Mouse (Mus musculus): Measurements from ENCODE around the gene Gm11213. TPM values are rescaled to one million over a fixed set of nuclear protein-coding genes. Genes with fewer than 3 reads are reported as not detected.

The Gm11213 gene
- polyA plus RNA-seq, 1 experiment from 2014 or later = not detected

DNA sequence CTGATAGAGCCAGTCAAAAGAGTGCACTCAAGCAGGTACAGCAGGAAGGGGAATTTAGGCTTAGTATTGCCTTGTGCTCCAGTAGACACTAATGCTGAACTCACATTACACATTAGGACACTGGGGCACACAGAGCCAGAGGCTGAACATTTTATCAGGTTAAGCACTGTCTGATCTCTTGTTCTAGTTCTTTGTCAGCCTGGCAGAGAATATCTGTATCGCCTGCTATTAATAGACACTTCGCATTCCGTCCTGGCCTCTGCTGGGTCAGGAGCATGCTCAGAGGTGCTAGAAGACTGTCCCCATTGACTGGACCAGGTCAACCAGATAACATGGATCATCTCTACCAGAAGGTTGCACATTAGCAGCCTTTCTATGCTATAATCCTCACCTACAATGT is 484 bp upstream of the Gm11213 start:
- Histone ChIP-seq H3K4me1 (ENCODE audit: insufficient read depth) (no peaks in the 10 kb centered on the region), H3K27me3 (ENCODE audit: insufficient read depth, low read length) (peaks cover 3% of the 10 kb centered on the region; the same call in 1 of the 2 replicates), H3K9me3 (ENCODE audit: low read length) (no peaks in the 10 kb centered on the region), H3K9ac (replicated peaks) (no peak overlapping the region), H3K4me3 (ENCODE audit: low read depth, low read length) (no peak overlapping the region), H3K36me3 (replicated peaks; ENCODE audit: insufficient read depth, low read length) (no peaks in the 10 kb centered on the region), H3K27ac (ENCODE audit: low read depth) (no peak overlapping the region), H3K4me2 (ENCODE audit: low read depth, low read length) (no peak overlapping the region)
- WGBS (ENCODE audit: insufficient replicate concordance) = 88% methylated on average over 3 of the region's 3 CpGs
- ATAC-seq (no peak), DNase-seq (no peak)
- TF ChIP-seq CTCF (IDR thresholded peaks at IDR 0.05; ENCODE audit: low read depth) (no peak), EP300 (IDR thresholded peaks at IDR 0.05; ENCODE audit: low read depth) (no peak)

DNA sequence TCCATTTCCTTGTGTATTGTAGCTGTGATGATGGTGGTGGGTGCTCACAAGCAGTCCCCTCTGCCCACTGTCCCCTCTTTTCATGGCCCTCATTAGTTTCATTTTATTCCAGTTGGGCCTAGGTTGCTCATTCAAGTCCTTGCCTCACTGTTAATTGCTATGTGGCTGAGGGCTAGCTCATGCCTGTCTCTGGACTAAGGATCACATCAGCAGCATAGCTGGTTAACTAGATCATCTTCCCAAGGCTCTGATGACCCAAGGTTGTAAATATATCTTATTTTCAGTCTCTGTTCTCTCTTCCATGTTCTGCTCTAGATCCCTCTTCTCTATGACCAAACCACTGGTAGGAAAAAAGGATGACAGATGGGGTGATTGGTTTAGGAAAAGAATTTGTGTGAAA is 3.8 kb downstream of the Gm11213 start:
- Histone ChIP-seq H3K4me1 (ENCODE audit: insufficient read depth) (no peaks in the 10 kb centered on the region), H3K4me3 (ENCODE audit: low read depth, low read length) (no peak overlapping the region), H3K27ac (ENCODE audit: low read depth) (no peak overlapping the region), H3K4me2 (ENCODE audit: low read depth, low read length) (no peak overlapping the region), H3K36me3 (replicated peaks; ENCODE audit: insufficient read depth, low read length) (no peaks in the 10 kb centered on the region), H3K9me3 (ENCODE audit: low read length) (no peaks in the 10 kb centered on the region), H3K27me3 (ENCODE audit: insufficient read depth, low read length) (no peaks in the 10 kb centered on the region), H3K9ac (replicated peaks) (no peak overlapping the region)
- DNase-seq (no peak), ATAC-seq (no peak)
- TF ChIP-seq CTCF (IDR thresholded peaks at IDR 0.05; ENCODE audit: low read depth) (no peak), EP300 (IDR thresholded peaks at IDR 0.05; ENCODE audit: low read depth) (no peak)

DNA sequence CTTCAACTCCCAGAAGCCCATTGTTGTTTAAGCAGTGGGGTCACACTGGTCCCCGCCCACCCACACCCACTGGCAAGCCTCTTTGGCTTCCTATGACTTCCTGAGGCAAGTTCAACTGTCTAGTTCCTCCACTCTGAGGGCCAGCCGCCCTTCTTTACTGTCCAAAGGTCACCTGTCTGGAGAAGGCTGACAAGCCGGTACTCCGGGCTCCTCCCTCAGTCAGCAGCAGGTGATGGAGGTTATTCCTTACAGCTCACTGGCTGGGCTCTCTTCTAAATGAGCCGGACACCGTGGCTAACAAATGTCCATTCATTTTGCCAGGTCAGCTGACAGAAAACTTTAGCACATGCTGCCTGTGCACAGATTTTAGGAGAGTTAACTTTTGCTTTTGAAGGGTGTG is 4.3 kb downstream of the Gm11213 start:
- 51% methylated on average over 6 of the region's 6 CpGs for WGBS (ENCODE audit: insufficient replicate concordance)
- DNase-seq (no peak), ATAC-seq (no peak)
- Histone ChIP-seq H3K9ac (replicated peaks) (no peak overlapping the region), H3K27ac (ENCODE audit: low read depth) (no peak overlapping the region), H3K27me3 (ENCODE audit: insufficient read depth, low read length) (no peaks in the 10 kb centered on the region), H3K4me3 (ENCODE audit: low read depth, low read length) (no peak overlapping the region), H3K36me3 (replicated peaks; ENCODE audit: insufficient read depth, low read length) (no peaks in the 10 kb centered on the region), H3K9me3 (ENCODE audit: low read length) (no peaks in the 10 kb centered on the region), H3K4me2 (ENCODE audit: low read depth, low read length) (no peak overlapping the region), H3K4me1 (ENCODE audit: insufficient read depth) (no peaks in the 10 kb centered on the region)
- TF ChIP-seq CTCF (IDR thresholded peaks at IDR 0.05; ENCODE audit: low read depth) (no peak), EP300 (IDR thresholded peaks at IDR 0.05; ENCODE audit: low read depth) (no peak)

DNA sequence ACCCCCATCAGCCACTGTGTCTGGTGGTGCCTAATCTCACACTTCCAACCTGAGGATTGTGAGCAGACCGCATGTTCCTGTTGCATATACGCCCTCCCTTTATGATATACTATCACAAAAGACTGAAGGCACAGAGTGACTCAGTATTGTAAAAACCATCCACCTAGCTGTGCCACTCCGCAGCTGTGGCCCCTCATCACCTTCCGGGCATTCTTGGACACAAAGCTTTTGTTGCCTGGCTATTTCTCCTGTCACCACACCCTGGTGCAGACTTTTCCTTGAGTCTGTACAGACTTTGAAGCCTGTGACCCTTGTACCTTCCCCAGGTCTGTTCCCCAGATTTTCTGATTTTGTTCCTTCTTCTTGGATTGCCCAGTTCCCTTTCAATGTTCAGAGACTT is 9.1 kb downstream of the Gm11213 start:
- Histone ChIP-seq H3K27ac (ENCODE audit: low read depth) (no peak overlapping the region), H3K4me2 (ENCODE audit: low read depth, low read length) (no peak overlapping the region), H3K9ac (replicated peaks) (no peak overlapping the region), H3K36me3 (replicated peaks; ENCODE audit: insufficient read depth, low read length) (no peaks in the 10 kb centered on the region), H3K27me3 (ENCODE audit: insufficient read depth, low read length) (no peaks in the 10 kb centered on the region), H3K9me3 (ENCODE audit: low read length) (no peaks in the 10 kb centered on the region), H3K4me3 (ENCODE audit: low read depth, low read length) (no peak overlapping the region), H3K4me1 (ENCODE audit: insufficient read depth) (peaks cover 10% of the 10 kb centered on the region; the same call in 1 of the 2 replicates)
- no peak for TF ChIP-seq EP300 (IDR thresholded peaks at IDR 0.05; ENCODE audit: low read depth)
- TF ChIP-seq CTCF (IDR thresholded peaks at IDR 0.05; ENCODE audit: low read depth) = no peak
- ATAC-seq (no peak), DNase-seq (no peak)
- WGBS (ENCODE audit: insufficient replicate concordance) = 81% methylated on average over 4 of the region's 4 CpGs

DNA sequence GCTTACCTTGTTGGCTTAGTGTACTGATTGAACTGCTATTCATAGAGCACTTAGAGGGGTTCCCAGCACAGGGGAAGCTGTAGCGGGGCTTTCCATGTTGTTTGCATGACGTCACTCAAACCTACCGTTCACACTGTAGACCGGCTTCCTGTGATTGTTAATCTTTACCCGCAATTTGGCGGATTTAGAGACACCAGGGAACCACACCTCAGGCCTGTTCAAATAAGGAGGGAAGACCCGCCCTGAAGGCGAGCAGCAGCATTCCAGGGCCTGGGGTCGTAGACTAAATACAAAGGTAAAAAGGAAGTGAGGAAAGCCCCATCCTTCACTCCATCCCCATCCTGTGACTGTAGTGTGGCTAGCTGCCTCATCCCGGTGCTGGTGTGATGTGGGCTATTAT is 9.8 kb downstream of the Gm11213 start:
- WGBS (ENCODE audit: insufficient replicate concordance) = 29% methylated on average over 10 of the region's 10 CpGs
- no peak overlapping the region for H3K27ac ChIP-seq (ENCODE audit: low read depth)
- no peak overlapping the region for H3K9ac ChIP-seq (replicated peaks)
- peak overlapping the region; percentile 1; the same call in 1 of the 2 replicates for H3K4me2 ChIP-seq (ENCODE audit: low read depth, low read length)
- peaks cover 10% of the 10 kb centered on the region; the same call in 1 of the 2 replicates for H3K4me1 ChIP-seq (ENCODE audit: insufficient read depth)
- ATAC-seq = no peak
- H3K4me3 ChIP-seq (ENCODE audit: low read depth, low read length) = no peak overlapping the region
- H3K36me3 ChIP-seq (replicated peaks; ENCODE audit: insufficient read depth, low read length) = no peaks in the 10 kb centered on the region
- no peaks in the 10 kb centered on the region for H3K27me3 ChIP-seq (ENCODE audit: insufficient read depth, low read length)
- H3K9me3 ChIP-seq (ENCODE audit: low read length) = no peaks in the 10 kb centered on the region
- DNase-seq = no peak
- TF ChIP-seq CTCF (IDR thresholded peaks at IDR 0.05; ENCODE audit: low read depth) = no peak
- no peak for TF ChIP-seq EP300 (IDR thresholded peaks at IDR 0.05; ENCODE audit: low read depth)

- no peak overlapping the region for H3K9ac ChIP-seq (replicated peaks)
- no peaks in the 10 kb centered on the region for H3K27me3 ChIP-seq (ENCODE audit: insufficient read depth, low read length)
- no peak overlapping the region for H3K4me3 ChIP-seq (ENCODE audit: low read depth, low read length)
- TF ChIP-seq CTCF (IDR thresholded peaks at IDR 0.05; ENCODE audit: low read depth) (no peak), EP300 (IDR thresholded peaks at IDR 0.05; ENCODE audit: low read depth) (no peak)
- ATAC-seq (no peak), DNase-seq (no peak)
- H3K36me3 ChIP-seq (replicated peaks; ENCODE audit: insufficient read depth, low read length) = no peaks in the 10 kb centered on the region
- peaks cover 10% of the 10 kb centered on the region; the same call in 1 of the 2 replicates for H3K4me1 ChIP-seq (ENCODE audit: insufficient read depth)
- no peak overlapping the region for H3K4me2 ChIP-seq (ENCODE audit: low read depth, low read length)
- 59% methylated on average over 5 of the region's 5 CpGs for WGBS (ENCODE audit: insufficient replicate concordance)
- no peaks in the 10 kb centered on the region for H3K9me3 ChIP-seq (ENCODE audit: low read length)
- H3K27ac ChIP-seq (ENCODE audit: low read depth) = no peak overlapping the region
These were observed 10.5 kb downstream of the Gm11213 start for GRCm38 (mm10) chr4:63594459-63595110.
